Mouse (Mus musculus) erythroblast, adult 5-6 weeks (primary cell): ENCODE data around the gene Gm8693. TPM values are rescaled to one million over a fixed set of nuclear protein-coding genes. Genes with fewer than 3 reads are reported as not detected.
"Not testable (repeated sequence)": the region's sequence is repeated elsewhere in the genome, so short reads cannot be mapped to it uniquely, and the experiment has no call there.

Experiments used
- ATAC-seq: replicated peaks from 2 replicates; pipeline ENCODE4 v1.8.0; 2016; ENCODE audit warnings: moderate number of reproducible peaks, mild to moderate bottlenecking, moderate TSS enrichment, inconsistent platforms; ENCODE audit not compliant: poor library complexity, low FRiP score, severe bottlenecking
- total RNA-seq, 2 experiments: library from RNA; stranded (forward) in 1 of 2; stranded (reverse) in 1 of 2; fragments of 150-400 nt in 1 of 2; fragments of 200-764, 138-1000 nt in 1 of 2; gene quantifications; 2 replicates each; pipeline versions ENCODE4 v1.2.3 to v1.2.4; 2015 to 2017; ENCODE audit warnings: low replicate concordance in 2 of 2

The Gm8693 gene
- total RNA-seq (2015; ENCODE audit: low replicate concordance) (not detected in 2 replicates), total RNA-seq (2017; ENCODE audit: low replicate concordance) (not detected in 2 replicates)

DNA sequence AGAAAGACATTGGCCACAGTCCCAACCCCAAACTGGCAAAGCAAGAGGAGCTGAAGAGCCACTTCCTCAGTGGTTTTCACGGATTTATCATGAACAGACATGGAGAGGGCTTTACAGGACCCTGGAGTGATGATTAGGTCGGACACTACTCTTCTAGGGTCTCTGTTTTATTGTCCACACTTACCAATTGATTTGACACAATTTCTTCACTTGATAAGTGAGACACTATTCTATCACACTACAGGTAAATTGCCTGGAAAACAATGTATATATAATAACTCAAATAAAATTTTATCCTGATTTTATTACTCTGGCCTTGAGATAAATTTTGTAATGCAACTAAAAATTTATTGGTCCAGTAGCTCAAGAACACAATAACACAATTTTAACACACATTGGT, at the start of gene Gm8693:
Gm8693 (minus strand) TSS at position 101 of the 400 bp plus-strand sequence.
- ATAC-seq = not testable (repeated sequence)

DNA sequence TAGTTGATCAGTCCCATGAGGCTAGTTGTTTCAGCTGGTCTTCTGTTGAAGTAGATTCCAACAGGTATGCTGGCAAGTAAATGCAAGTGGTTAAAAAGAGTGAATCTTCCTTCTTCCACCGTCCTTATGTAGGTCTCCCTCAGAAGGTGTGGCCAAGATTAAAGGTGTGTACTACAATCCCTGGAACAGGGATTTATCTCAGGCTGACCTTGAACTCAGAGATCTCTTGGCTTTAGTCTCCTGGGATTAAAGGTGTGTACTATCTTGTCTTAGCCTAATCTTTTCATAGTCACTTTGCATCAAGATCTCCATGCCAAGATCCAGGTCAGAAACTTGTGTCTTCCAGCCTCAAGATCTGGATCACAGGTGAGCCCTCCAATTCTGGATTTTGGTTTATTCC, 27.5 kb upstream of the Gm8693 start, which contains the start of gene Gm4567:
Gm4567 (minus strand) TSS at position 101 of the 400 bp plus-strand sequence.
- not testable (repeated sequence) for ATAC-seq

DNA sequence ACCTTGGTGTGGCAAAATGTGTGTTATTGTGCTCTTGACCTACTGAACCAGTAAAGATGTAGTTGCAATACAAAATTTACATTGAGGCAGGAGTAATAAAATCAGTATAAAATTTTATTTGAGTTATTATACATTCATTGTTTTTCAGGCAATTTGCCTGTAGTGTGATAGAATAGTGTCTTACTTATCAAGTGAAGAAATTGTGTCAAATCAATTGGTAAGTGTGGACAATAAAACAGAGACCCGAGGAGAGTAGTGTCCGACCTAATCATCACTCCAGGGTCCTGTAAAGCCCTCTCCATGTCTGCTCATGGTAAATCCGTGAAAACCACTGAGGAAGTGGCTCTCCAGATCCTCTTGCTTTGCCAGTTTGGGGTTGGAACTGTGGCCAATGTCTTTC, 34.4 kb downstream of the Gm8693 start, which contains the start of gene Vmn1r155:
Vmn1r155 (plus strand) TSS at position 301 of the 400 bp plus-strand sequence.
- not testable (repeated sequence) for ATAC-seq

Other genes with a start within 250 kb of the Gm8693 start
- gene Gm10665, start 228.2 kb downstream of the Gm8693 start, total RNA-seq (2015; ENCODE audit: low replicate concordance) = not detected in 2 replicates
- not detected in 2 replicates for gene Gm10665, start 228.2 kb downstream of the Gm8693 start, total RNA-seq (2017; ENCODE audit: low replicate concordance)
- gene Vmn1r151, start 192.6 kb downstream of the Gm8693 start, total RNA-seq (2015; ENCODE audit: low replicate concordance) = not detected in 2 replicates
- gene Vmn1r151, start 192.6 kb downstream of the Gm8693 start, total RNA-seq (2017; ENCODE audit: low replicate concordance) = not detected in 2 replicates
- gene Vmn1r152, start 169.3 kb downstream of the Gm8693 start, total RNA-seq (2015; ENCODE audit: low replicate concordance) = not detected in 2 replicates
- gene Vmn1r152, start 169.3 kb downstream of the Gm8693 start, total RNA-seq (2017; ENCODE audit: low replicate concordance) = not detected in 2 replicates
- gene Gm8677, start 157.4 kb downstream of the Gm8693 start, total RNA-seq (2015; ENCODE audit: low replicate concordance) = not detected in 2 replicates
- not detected in 2 replicates for gene Gm8677, start 157.4 kb downstream of the Gm8693 start, total RNA-seq (2017; ENCODE audit: low replicate concordance)
- gene Gm4201, start 127.0 kb downstream of the Gm8693 start, total RNA-seq (2015; ENCODE audit: low replicate concordance) = not detected in 2 replicates
- gene Gm4201, start 127.0 kb downstream of the Gm8693 start, total RNA-seq (2017; ENCODE audit: low replicate concordance) = not detected in 2 replicates
- not detected in 2 replicates for gene Gm4565, start 104.2 kb downstream of the Gm8693 start, total RNA-seq (2015; ENCODE audit: low replicate concordance)
- gene Gm4565, start 104.2 kb downstream of the Gm8693 start, total RNA-seq (2017; ENCODE audit: low replicate concordance) = not detected in 2 replicates
- not detected in 2 replicates for gene Vmn1r155, start 34.3 kb downstream of the Gm8693 start, total RNA-seq (2015; ENCODE audit: low replicate concordance)
- not detected in 2 replicates for gene Vmn1r155, start 34.3 kb downstream of the Gm8693 start, total RNA-seq (2017; ENCODE audit: low replicate concordance)
- gene Gm4567, start 27.4 kb upstream of the Gm8693 start, total RNA-seq (2015; ENCODE audit: low replicate concordance) = not detected in 2 replicates
- gene Gm4567, start 27.4 kb upstream of the Gm8693 start, total RNA-seq (2017; ENCODE audit: low replicate concordance) = not detected in 2 replicates
- gene Vmn1r157, start 69.4 kb upstream of the Gm8693 start, total RNA-seq (2015; ENCODE audit: low replicate concordance) = not detected in 2 replicates
- not detected in 2 replicates for gene Vmn1r157, start 69.4 kb upstream of the Gm8693 start, total RNA-seq (2017; ENCODE audit: low replicate concordance)
- gene Vmn1r158, start 98.5 kb upstream of the Gm8693 start, total RNA-seq (2015; ENCODE audit: low replicate concordance) = not detected in 2 replicates
- gene Vmn1r158, start 98.5 kb upstream of the Gm8693 start, total RNA-seq (2017; ENCODE audit: low replicate concordance) = not detected in 2 replicates
- gene Vmn1r159, start 151.3 kb upstream of the Gm8693 start, total RNA-seq (2015; ENCODE audit: low replicate concordance) = not detected in 2 replicates
- gene Vmn1r159, start 151.3 kb upstream of the Gm8693 start, total RNA-seq (2017; ENCODE audit: low replicate concordance) = not detected in 2 replicates
- gene Vmn1r160, start 178.9 kb upstream of the Gm8693 start, total RNA-seq (2015; ENCODE audit: low replicate concordance) = not detected in 2 replicates
- gene Vmn1r160, start 178.9 kb upstream of the Gm8693 start, total RNA-seq (2017; ENCODE audit: low replicate concordance) = not detected in 2 replicates